Mouse (Mus musculus): Measurements from ENCODE around the gene Zzz3. TPM values are rescaled to one million over a fixed set of nuclear protein-coding genes. Genes with fewer than 3 reads are reported as not detected.

Gene Zzz3
- total and polyA plus RNA-seq, 2 experiments from 2014 or later, result 22.6 to 43.4 TPM

GRCm38 (mm10) chr3:152412362-152412761 lies 17.1 kb downstream of the Zzz3 start:
- DNase-seq, result no peak
- WGBS, result 87% methylated on average over 4 of the region's 4 CpGs
- H3K4me2 ChIP-seq (ENCODE audit: low read depth), result no peak overlapping the region
- no peaks in the 10 kb centered on the region for H3K9me3 ChIP-seq (ENCODE audit: low read length)
- no peaks in the 10 kb centered on the region for H3K36me3 ChIP-seq (ENCODE audit: insufficient read depth)
- H3K4me3 ChIP-seq (ENCODE audit: low read depth, low read length), result no peak overlapping the region
- no peak overlapping the region for H3K9ac ChIP-seq
- H3K27ac ChIP-seq (ENCODE audit: low read depth, low read length), result no peak overlapping the region
- ATAC-seq, result no peak
- H3K4me1 ChIP-seq (ENCODE audit: insufficient read depth), result no peaks in the 10 kb centered on the region
- no peak for TF ChIP-seq CTCF (IDR thresholded peaks at IDR 0.05; ENCODE audit: low read depth)
- H3K27me3 ChIP-seq (ENCODE audit: insufficient read depth, low read length), result no peaks in the 10 kb centered on the region

GRCm38 (mm10) chr3:152428925-152429324 lies 33.7 kb downstream of the Zzz3 start:
- no peak overlapping the region for H3K4me3 ChIP-seq (ENCODE audit: low read depth, low read length)
- ATAC-seq, result no peak

GRCm38 (mm10) chr3:152432677-152433076 lies 37.4 kb downstream of the Zzz3 start:
- H3K4me1 ChIP-seq (ENCODE audit: insufficient read depth), result no peaks in the 10 kb centered on the region
- DNase-seq (no peak), ATAC-seq (no peak)
- no peak overlapping the region for H3K4me2 ChIP-seq (ENCODE audit: low read depth)
- H3K9ac ChIP-seq, result no peak overlapping the region
- peaks cover 14% of the 10 kb centered on the region; the same call in 1 of the 2 replicates for H3K36me3 ChIP-seq (ENCODE audit: insufficient read depth)
- H3K27me3 ChIP-seq (ENCODE audit: insufficient read depth, low read length), result no peaks in the 10 kb centered on the region
- H3K27ac ChIP-seq (ENCODE audit: low read depth, low read length), result no peak overlapping the region
- no peak overlapping the region for H3K4me3 ChIP-seq (ENCODE audit: low read depth, low read length)
- 94% methylated on average over 7 of the region's 7 CpGs for WGBS
- H3K9me3 ChIP-seq (ENCODE audit: low read length), result no peaks in the 10 kb centered on the region
- no peak for TF ChIP-seq CTCF (IDR thresholded peaks at IDR 0.05; ENCODE audit: low read depth)

More at GRCm38 (mm10) chr3:152428925-152429324, 33.7 kb downstream of the Zzz3 start:
- Histone ChIP-seq H3K4me1 (ENCODE audit: insufficient read depth) (no peaks in the 10 kb centered on the region), H3K27me3 (ENCODE audit: insufficient read depth, low read length) (no peaks in the 10 kb centered on the region), H3K9me3 (ENCODE audit: low read length) (no peaks in the 10 kb centered on the region), H3K9ac (no peak overlapping the region), H3K27ac (ENCODE audit: low read depth, low read length) (no peak overlapping the region), H3K36me3 (ENCODE audit: insufficient read depth) (peaks cover 17% of the 10 kb centered on the region), H3K4me2 (ENCODE audit: low read depth) (no peak overlapping the region)
- DNase-seq, result no peak
- WGBS, result 88% methylated on average over 8 of the region's 8 CpGs
- TF ChIP-seq CTCF (IDR thresholded peaks at IDR 0.05; ENCODE audit: low read depth), result no peak

DNA sequence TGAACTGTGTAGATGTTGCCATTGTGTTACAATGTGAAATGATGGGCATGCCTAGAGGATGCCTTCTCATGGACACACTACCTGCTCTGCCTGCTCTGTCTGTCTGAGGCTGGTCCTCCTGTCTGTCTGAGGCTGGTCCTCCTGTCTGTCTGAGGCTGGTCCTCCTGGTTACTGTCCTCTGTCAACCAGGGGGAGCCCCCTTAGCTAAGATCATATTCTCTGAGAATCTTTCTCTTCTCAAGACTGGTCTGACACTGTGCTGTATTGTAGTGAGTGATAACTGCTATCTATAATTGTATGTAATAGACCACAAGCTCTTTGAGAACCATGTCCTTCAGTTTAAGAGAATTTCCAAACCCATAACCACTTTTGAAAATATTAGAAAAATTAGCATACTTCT lies 40.3 kb downstream of the Zzz3 start:
- Histone ChIP-seq H3K4me1 (ENCODE audit: insufficient read depth) (no peaks in the 10 kb centered on the region), H3K9ac (no peak overlapping the region), H3K4me3 (ENCODE audit: low read depth, low read length) (no peak overlapping the region), H3K9me3 (ENCODE audit: low read length) (no peaks in the 10 kb centered on the region), H3K27ac (ENCODE audit: low read depth, low read length) (no peak overlapping the region), H3K27me3 (ENCODE audit: insufficient read depth, low read length) (no peaks in the 10 kb centered on the region), H3K36me3 (ENCODE audit: insufficient read depth) (no peaks in the 10 kb centered on the region), H3K4me2 (ENCODE audit: low read depth) (no peak overlapping the region)
- ATAC-seq, result no peak
- TF ChIP-seq CTCF (IDR thresholded peaks at IDR 0.05; ENCODE audit: low read depth), result no peak
- no peak for DNase-seq

GRCm38 (mm10) chr3:152438068-152438467 lies 42.8 kb downstream of the Zzz3 start:
- no peak for TF ChIP-seq CTCF (IDR thresholded peaks at IDR 0.05; ENCODE audit: low read depth)
- Histone ChIP-seq H3K4me1 (ENCODE audit: insufficient read depth) (no peaks in the 10 kb centered on the region), H3K36me3 (ENCODE audit: insufficient read depth) (no peaks in the 10 kb centered on the region), H3K9ac (no peak overlapping the region), H3K27ac (ENCODE audit: low read depth, low read length) (no peak overlapping the region), H3K4me2 (ENCODE audit: low read depth) (no peak overlapping the region), H3K27me3 (ENCODE audit: insufficient read depth, low read length) (no peaks in the 10 kb centered on the region), H3K9me3 (ENCODE audit: low read length) (no peaks in the 10 kb centered on the region), H3K4me3 (ENCODE audit: low read depth, low read length) (no peak overlapping the region)
- WGBS, result 96% methylated on average over 7 of the region's 7 CpGs
- DNase-seq (no peak), ATAC-seq (no peak)

DNA sequence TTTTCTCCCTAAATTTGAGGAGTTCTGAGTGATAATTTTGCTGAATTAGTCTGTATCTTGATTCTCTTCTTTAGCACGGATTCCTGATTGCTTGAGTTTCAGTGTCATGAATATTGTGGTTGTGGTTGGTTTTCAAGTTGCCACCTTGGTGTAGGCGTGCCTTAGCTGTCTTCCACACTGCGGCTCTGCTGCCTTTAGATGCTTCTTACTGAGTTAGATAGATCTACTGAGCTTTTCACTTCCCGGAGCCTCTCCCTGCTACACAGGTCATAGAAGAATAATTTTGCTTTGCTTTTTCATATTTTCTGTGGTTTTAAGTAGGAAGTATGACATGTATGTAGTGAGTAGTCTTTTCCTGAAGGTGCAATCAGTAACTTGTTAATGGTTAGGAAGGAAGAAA lies 47.5 kb downstream of the Zzz3 start:
- ATAC-seq (no peak), DNase-seq (no peak)
- no peak overlapping the region for H3K27ac ChIP-seq (ENCODE audit: low read depth, low read length)
- H3K4me2 ChIP-seq (ENCODE audit: low read depth), result no peak overlapping the region
- no peaks in the 10 kb centered on the region for H3K4me1 ChIP-seq (ENCODE audit: insufficient read depth)
- no peaks in the 10 kb centered on the region for H3K36me3 ChIP-seq (ENCODE audit: insufficient read depth)
- H3K4me3 ChIP-seq (ENCODE audit: low read depth, low read length), result no peak overlapping the region
- TF ChIP-seq CTCF (IDR thresholded peaks at IDR 0.05; ENCODE audit: low read depth), result no peak
- no peaks in the 10 kb centered on the region for H3K9me3 ChIP-seq (ENCODE audit: low read length)
- WGBS, result 95% methylated on average over 4 of the region's 4 CpGs
- no peak overlapping the region for H3K9ac ChIP-seq
- no peaks in the 10 kb centered on the region for H3K27me3 ChIP-seq (ENCODE audit: insufficient read depth, low read length)

DNA sequence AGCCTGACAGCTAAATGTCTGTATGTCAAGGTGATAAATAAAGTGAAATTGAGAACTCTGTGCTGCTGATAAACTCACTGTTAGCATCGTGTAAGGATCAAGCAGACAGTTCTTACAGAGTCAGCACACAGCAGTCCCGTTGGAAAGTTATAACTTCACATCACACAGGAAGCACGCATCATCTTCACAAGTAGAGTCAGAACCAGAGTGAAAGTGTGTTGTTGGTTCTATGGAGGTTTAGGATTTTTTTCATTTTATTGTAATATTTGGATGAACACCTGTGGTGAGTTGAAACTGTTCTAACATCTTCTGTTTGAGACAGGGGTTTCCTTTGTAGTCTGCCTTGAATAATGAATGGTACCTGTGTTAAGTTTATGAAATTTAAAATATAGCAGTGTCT lies 48.8 kb downstream of the Zzz3 start:
- DNase-seq (no peak), ATAC-seq (no peak)
- Histone ChIP-seq H3K9ac (no peak overlapping the region), H3K36me3 (ENCODE audit: insufficient read depth) (peaks cover 2% of the 10 kb centered on the region; the same call in 1 of the 2 replicates), H3K9me3 (ENCODE audit: low read length) (no peaks in the 10 kb centered on the region), H3K4me3 (ENCODE audit: low read depth, low read length) (no peak overlapping the region), H3K4me1 (ENCODE audit: insufficient read depth) (no peaks in the 10 kb centered on the region), H3K27me3 (ENCODE audit: insufficient read depth, low read length) (no peaks in the 10 kb centered on the region), H3K4me2 (ENCODE audit: low read depth) (no peak overlapping the region), H3K27ac (ENCODE audit: low read depth, low read length) (no peak overlapping the region)
- 94% methylated on average over 3 of the region's 3 CpGs for WGBS
- no peak for TF ChIP-seq CTCF (IDR thresholded peaks at IDR 0.05; ENCODE audit: low read depth)

- H3K9me3 ChIP-seq (ENCODE audit: low read length), result no peaks in the 10 kb centered on the region
- ATAC-seq (no peak), DNase-seq (no peak)
- no peak for TF ChIP-seq CTCF (IDR thresholded peaks at IDR 0.05; ENCODE audit: low read depth)
- H3K4me2 ChIP-seq (ENCODE audit: low read depth), result no peak overlapping the region
- H3K36me3 ChIP-seq (ENCODE audit: insufficient read depth), result peaks cover 10% of the 10 kb centered on the region
- no peaks in the 10 kb centered on the region for H3K4me1 ChIP-seq (ENCODE audit: insufficient read depth)
- H3K4me3 ChIP-seq (ENCODE audit: low read depth, low read length), result no peak overlapping the region
- WGBS, result 88% methylated on average over 1 of the region's 1 CpGs
- no peak overlapping the region for H3K27ac ChIP-seq (ENCODE audit: low read depth, low read length)
- H3K9ac ChIP-seq, result no peak overlapping the region
- H3K27me3 ChIP-seq (ENCODE audit: insufficient read depth, low read length), result no peaks in the 10 kb centered on the region
Measured at GRCm38 (mm10) chr3:152446966-152447365, 51.7 kb downstream of the Zzz3 start.
